Mouse (Mus musculus) brain, adult 2 months (tissue): ENCODE measurements around the gene Gid8.

Source experiments
- DNase-seq: peaks from one replicate; pipeline ENCODE4 v3.0.0; 2011; ENCODE audit warnings: low read depth, low spot score

Gid8 gene

DNA sequence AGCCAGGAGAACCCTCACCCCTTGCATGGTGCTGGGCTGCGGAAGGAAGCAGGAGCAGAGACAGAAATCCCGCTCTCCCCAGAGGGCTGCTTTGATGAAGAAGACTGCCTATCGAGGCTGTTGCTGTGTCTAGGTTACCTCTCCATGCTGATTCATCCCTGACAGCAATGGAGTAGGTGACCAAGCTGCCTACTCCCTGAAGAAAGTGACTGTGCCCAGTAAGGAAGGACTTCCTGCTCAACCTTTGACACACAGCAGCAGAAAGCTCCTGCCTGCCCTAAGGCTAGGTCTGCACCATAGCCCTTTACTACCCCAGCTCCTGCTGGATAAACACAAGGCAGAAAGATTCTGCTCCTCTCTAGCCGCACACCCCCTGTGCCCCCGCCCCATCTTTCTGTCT, 39.0 kb downstream of the Gid8 start:
- DNase-seq = no peak

GRCm38 (mm10) chr2:180754976-180755688, 45.2 kb downstream of the Gid8 start:
- no peak for DNase-seq

DNA sequence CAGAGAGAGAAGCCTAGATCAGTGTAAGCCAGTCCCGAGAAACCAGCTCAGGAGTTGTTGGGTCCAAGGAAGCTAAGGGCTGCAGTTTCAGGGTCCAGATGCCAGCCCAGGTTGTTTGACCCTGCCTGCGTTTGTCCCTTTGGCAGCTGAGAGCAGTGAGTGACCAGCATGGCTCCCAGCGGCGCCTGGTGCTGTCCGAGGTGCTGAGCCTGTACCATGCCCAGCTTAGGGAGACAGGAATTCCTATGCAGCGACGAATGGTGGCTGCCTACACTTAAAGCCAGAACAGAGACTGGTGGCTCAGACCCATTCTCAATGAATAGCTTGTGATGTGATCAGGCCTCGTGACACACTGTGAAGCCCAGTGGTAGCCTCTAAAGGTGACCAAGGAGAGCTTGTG, 46.0 kb downstream of the Gid8 start:
- no peak for DNase-seq

DNA sequence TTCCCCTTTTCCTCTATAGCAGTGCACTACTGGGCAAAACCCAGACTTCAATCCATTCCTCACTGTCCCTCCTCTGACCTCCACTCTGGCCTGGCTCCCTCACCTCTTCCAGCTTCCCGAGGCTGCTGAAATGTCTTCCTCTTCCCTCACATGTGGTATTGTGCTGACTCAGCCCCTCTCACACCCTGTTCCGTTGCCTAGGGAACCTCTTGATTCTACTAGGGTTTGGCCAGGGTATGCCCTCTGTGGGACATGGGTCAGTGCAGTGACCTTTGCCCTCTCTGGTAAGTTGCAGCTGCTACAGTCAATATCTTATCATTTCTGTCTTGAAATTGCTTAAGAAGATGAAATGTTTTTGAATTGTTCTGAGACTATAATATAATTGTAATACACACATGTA, 46.9 kb downstream of the Gid8 start:
- no peak for DNase-seq

DNA sequence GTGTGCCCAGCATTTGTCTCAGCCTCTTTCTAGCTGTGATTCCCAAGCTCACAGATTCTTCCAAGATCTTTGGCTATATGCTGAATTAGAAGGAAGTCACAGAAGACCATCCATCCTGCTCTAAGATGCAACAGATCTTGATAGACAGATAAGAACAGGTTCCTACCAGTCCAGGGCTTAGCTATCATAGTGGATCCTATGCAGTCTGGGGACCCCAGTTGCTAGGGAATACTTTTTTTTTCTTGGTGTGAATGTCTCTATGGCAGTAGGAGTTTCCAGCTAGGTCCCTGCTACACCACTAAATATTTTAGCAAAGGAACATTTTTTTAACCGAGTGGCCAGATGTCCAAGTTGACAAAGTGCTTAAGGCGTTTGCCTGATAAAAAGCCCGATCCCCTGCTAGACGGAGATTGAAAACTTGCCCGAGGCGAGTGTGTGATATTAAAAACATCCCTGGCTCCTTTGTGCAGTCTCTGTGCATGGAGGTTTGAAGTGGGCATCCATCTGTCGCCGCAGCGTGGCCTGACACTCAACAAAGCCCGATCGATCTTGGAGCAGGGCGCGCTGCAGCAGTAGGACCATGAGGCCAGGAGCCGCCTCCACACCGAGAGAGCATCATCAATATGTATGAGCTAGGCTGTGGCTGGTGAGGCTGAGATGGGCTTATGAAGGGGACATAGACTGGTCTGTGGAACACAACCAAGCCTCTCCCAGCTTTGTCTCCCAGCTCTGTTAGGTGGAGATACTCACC, 48.8 kb downstream of the Gid8 start:
- no peak for DNase-seq

GRCm38 (mm10) chr2:180764986-180765385, 55.1 kb downstream of the Gid8 start:
- DNase-seq = peak; percentile 17

- no peak for DNase-seq
Observed at GRCm38 (mm10) chr2:180765713-180766112, 55.8 kb downstream of the Gid8 start.
